Mouse (Mus musculus): Measurements from ENCODE around the gene Hsd17b14.
A peak's percentile ranks its signal among the peaks of the same experiment; 100 is the strongest.
"Not testable (repeated sequence)": the region's sequence is repeated elsewhere in the genome, so short reads cannot be mapped to it uniquely, and the experiment has no call there.

Gene Hsd17b14

GRCm38 (mm10) chr7:45554744-45555143, at the start of gene Hsd17b14:
TSS of gene Hsd17b14 (plus strand) at chr7:45554893.
- DNase-seq (ENCODE audit: low spot score in 2 of 2) = no peak

GRCm38 (mm10) chr7:45507583-45507982, 47.1 kb upstream of the Hsd17b14 start:
- no peak for DNase-seq (ENCODE audit: low spot score in 2 of 2)

GRCm38 (mm10) chr7:45508561-45508960, 46.1 kb upstream of the Hsd17b14 start:
- DNase-seq (ENCODE audit: low spot score in 2 of 2) = no peak

GRCm38 (mm10) chr7:45509181-45509882, 45.4 kb upstream of the Hsd17b14 start:
- no peak for DNase-seq (ENCODE audit: low spot score in 2 of 2)

GRCm38 (mm10) chr7:45509912-45510787, 44.5 kb upstream of the Hsd17b14 start, which contains the start of gene Nucb1:
TSS of gene Nucb1 (minus strand) at chr7:45510406.
- peak; percentile 81 to 86 for DNase-seq (ENCODE audit: low spot score in 2 of 2)

GRCm38 (mm10) chr7:45514411-45514810, 40.3 kb upstream of the Hsd17b14 start:
- DNase-seq (ENCODE audit: low spot score in 2 of 2) = no peak

- no peak for DNase-seq (ENCODE audit: low spot score in 2 of 2)
These were observed 39.3 kb upstream of the Hsd17b14 start for GRCm38 (mm10) chr7:45515436-45515835.

GRCm38 (mm10) chr7:45516846-45517245, 37.8 kb upstream of the Hsd17b14 start:
- not testable (repeated sequence) for DNase-seq (ENCODE audit: low spot score in 2 of 2)

- no peak for DNase-seq (ENCODE audit: low spot score in 2 of 2)
These were observed 36.1 kb upstream of the Hsd17b14 start for GRCm38 (mm10) chr7:45518618-45519017.

- no peak for DNase-seq (ENCODE audit: low spot score in 2 of 2)
These were observed 35.2 kb upstream of the Hsd17b14 start for GRCm38 (mm10) chr7:45519345-45520120.

- DNase-seq (ENCODE audit: low spot score in 2 of 2) = no peak
These were observed 34.1 kb upstream of the Hsd17b14 start for GRCm38 (mm10) chr7:45520605-45521004.

GRCm38 (mm10) chr7:45521728-45522184, 32.9 kb upstream of the Hsd17b14 start:
- DNase-seq (ENCODE audit: low spot score in 2 of 2) = peak; percentile 87 to 93

GRCm38 (mm10) chr7:45522194-45522752, 32.4 kb upstream of the Hsd17b14 start:
- DNase-seq (ENCODE audit: low spot score in 2 of 2) = no peak

GRCm38 (mm10) chr7:45522957-45523676, 31.6 kb upstream of the Hsd17b14 start:
- no peak for DNase-seq (ENCODE audit: low spot score in 2 of 2)

GRCm38 (mm10) chr7:45523678-45524170, 31.0 kb upstream of the Hsd17b14 start:
- no peak for DNase-seq (ENCODE audit: low spot score in 2 of 2)

GRCm38 (mm10) chr7:45524841-45525621, 29.7 kb upstream of the Hsd17b14 start:
- no peak for DNase-seq (ENCODE audit: low spot score in 2 of 2)

GRCm38 (mm10) chr7:45525809-45526473, 28.8 kb upstream of the Hsd17b14 start, which contains the start of the genes Ppp1r15a and Plekha4:
TSS of gene Ppp1r15a (minus strand) at chr7:45526268.
TSS of gene Plekha4 (plus strand) at chr7:45526330.
- peak; percentile 86 to 88 for DNase-seq (ENCODE audit: low spot score in 2 of 2)

- DNase-seq (ENCODE audit: low spot score in 2 of 2) = no peak
These were observed 28.1 kb upstream of the Hsd17b14 start for GRCm38 (mm10) chr7:45526474-45527120.

- DNase-seq (ENCODE audit: low spot score in 2 of 2) = not testable (repeated sequence)
These were observed 27.5 kb upstream of the Hsd17b14 start for GRCm38 (mm10) chr7:45527169-45527568.

All from right cerebral cortex, postnatal 36 days (tissue).